Mouse (Mus musculus): ENCODE results near the gene Eif2ak3. TPM values are rescaled to one million over a fixed set of nuclear protein-coding genes. Genes with fewer than 3 reads are reported as not detected.

Gene Eif2ak3
- polyA plus RNA-seq, 1 experiment: 12.8 TPM

- peak overlapping the region; percentile 69 for H3K4me3 ChIP-seq (ENCODE audit: low read depth, low read length)
- TF ChIP-seq EP300 (IDR thresholded peaks at IDR 0.05; ENCODE audit: insufficient read depth, low read depth, low read length): no peak
- TF ChIP-seq POLR2A (IDR thresholded peaks at IDR 0.05; ENCODE audit: insufficient read depth, low read length): peak; percentile 56
- no peaks in the 10 kb centered on the region for H3K27me3 ChIP-seq (ENCODE audit: control insufficient read depth, insufficient read depth, low read length, poor library complexity, severe bottlenecking)
- no peaks in the 10 kb centered on the region for H3K9me3 ChIP-seq (replicated peaks; ENCODE audit: control insufficient read depth, insufficient read depth, low read length, poor library complexity, severe bottlenecking)
- H3K36me3 ChIP-seq (ENCODE audit: control insufficient read depth, insufficient read depth, low read length, poor library complexity, severe bottlenecking): no peaks in the 10 kb centered on the region
- H3K9ac ChIP-seq (ENCODE audit: low read depth, poor library complexity, severe bottlenecking): peak overlapping the region; percentile 63
- H3K27ac ChIP-seq (ENCODE audit: insufficient read depth, low read length): peak overlapping the region; percentile 59
- no peaks in the 10 kb centered on the region for H3K4me1 ChIP-seq (ENCODE audit: control insufficient read depth, insufficient read depth, low read length)
Observed at GRCm38 (mm10) chr6:70824085-70824986, 20.0 kb upstream of the Eif2ak3 start.

DNA sequence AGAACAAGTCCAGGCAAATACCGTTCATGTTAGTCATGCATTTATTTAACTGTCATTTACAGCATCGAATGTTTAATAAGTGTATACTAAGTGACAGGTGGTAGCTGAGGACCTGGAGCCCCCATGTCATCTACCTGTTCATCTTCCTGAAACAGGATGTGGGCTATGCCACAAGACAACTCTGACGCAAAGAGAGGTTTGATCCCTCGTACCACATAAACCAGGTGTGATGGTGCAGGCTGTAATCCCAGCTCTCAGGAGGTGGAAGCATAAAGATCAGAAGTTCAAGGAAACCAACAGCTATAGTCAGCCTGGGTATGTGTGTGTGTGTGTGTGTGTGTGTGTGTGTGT lies 19.4 kb upstream of the Eif2ak3 start:
- Histone ChIP-seq H3K27me3 (ENCODE audit: control insufficient read depth, insufficient read depth, low read length, poor library complexity, severe bottlenecking) (no peaks in the 10 kb centered on the region), H3K36me3 (ENCODE audit: control insufficient read depth, insufficient read depth, low read length, poor library complexity, severe bottlenecking) (no peaks in the 10 kb centered on the region), H3K4me3 (ENCODE audit: low read depth, low read length) (peak overlapping the region; percentile 69), H3K27ac (ENCODE audit: insufficient read depth, low read length) (peak overlapping the region; percentile 24; the same call in 1 of the 2 replicates), H3K9me3 (replicated peaks; ENCODE audit: control insufficient read depth, insufficient read depth, low read length, poor library complexity, severe bottlenecking) (no peaks in the 10 kb centered on the region), H3K9ac (ENCODE audit: low read depth, poor library complexity, severe bottlenecking) (peak overlapping the region; percentile 63), H3K4me1 (ENCODE audit: control insufficient read depth, insufficient read depth, low read length) (no peaks in the 10 kb centered on the region)
- TF ChIP-seq EP300 (IDR thresholded peaks at IDR 0.05; ENCODE audit: insufficient read depth, low read depth, low read length) (no peak), CTCF (IDR thresholded peaks at IDR 0.05; ENCODE audit: low read depth, low read length) (no peak), POLR2A (IDR thresholded peaks at IDR 0.05; ENCODE audit: insufficient read depth, low read length) (no peak)

DNA sequence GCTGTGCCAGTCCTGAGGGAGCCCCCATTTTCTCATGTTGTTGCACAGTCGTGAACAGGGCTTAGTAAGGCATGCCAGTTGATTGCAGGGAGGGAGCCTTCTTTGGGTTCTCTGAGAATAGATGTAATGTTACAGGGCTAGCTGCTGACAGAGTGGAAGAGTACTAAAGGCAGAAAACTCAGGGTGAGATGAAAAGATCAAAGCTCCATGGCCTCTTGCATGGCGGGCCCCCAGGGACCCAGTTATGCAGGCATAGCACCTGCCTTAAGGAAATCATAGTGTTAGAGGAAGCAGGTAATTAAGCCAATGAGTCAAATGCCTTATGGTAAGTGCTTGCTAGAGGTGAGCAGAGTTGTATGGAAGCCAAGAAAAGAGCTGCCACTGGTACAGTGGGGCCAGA lies 14.9 kb upstream of the Eif2ak3 start:
- Histone ChIP-seq H3K4me1 (ENCODE audit: control insufficient read depth, insufficient read depth, low read length) (no peaks in the 10 kb centered on the region), H3K27ac (ENCODE audit: insufficient read depth, low read length) (no peak overlapping the region), H3K36me3 (ENCODE audit: control insufficient read depth, insufficient read depth, low read length, poor library complexity, severe bottlenecking) (no peaks in the 10 kb centered on the region), H3K4me3 (ENCODE audit: low read depth, low read length) (no peak overlapping the region), H3K9me3 (replicated peaks; ENCODE audit: control insufficient read depth, insufficient read depth, low read length, poor library complexity, severe bottlenecking) (no peaks in the 10 kb centered on the region), H3K9ac (ENCODE audit: low read depth, poor library complexity, severe bottlenecking) (no peak overlapping the region), H3K27me3 (ENCODE audit: control insufficient read depth, insufficient read depth, low read length, poor library complexity, severe bottlenecking) (no peaks in the 10 kb centered on the region)
- TF ChIP-seq POLR2A (IDR thresholded peaks at IDR 0.05; ENCODE audit: insufficient read depth, low read length) (no peak), EP300 (IDR thresholded peaks at IDR 0.05; ENCODE audit: insufficient read depth, low read depth, low read length) (no peak), CTCF (IDR thresholded peaks at IDR 0.05; ENCODE audit: low read depth, low read length) (no peak)

- no peak for TF ChIP-seq POLR2A (IDR thresholded peaks at IDR 0.05; ENCODE audit: insufficient read depth, low read length)
- TF ChIP-seq CTCF (IDR thresholded peaks at IDR 0.05; ENCODE audit: low read depth, low read length): no peak
- TF ChIP-seq EP300 (IDR thresholded peaks at IDR 0.05; ENCODE audit: insufficient read depth, low read depth, low read length): no peak
- no peak overlapping the region for H3K4me3 ChIP-seq (ENCODE audit: low read depth, low read length)
- no peaks in the 10 kb centered on the region for H3K36me3 ChIP-seq (ENCODE audit: control insufficient read depth, insufficient read depth, low read length, poor library complexity, severe bottlenecking)
- H3K9ac ChIP-seq (ENCODE audit: low read depth, poor library complexity, severe bottlenecking): no peak overlapping the region
- no peaks in the 10 kb centered on the region for H3K9me3 ChIP-seq (replicated peaks; ENCODE audit: control insufficient read depth, insufficient read depth, low read length, poor library complexity, severe bottlenecking)
- H3K27me3 ChIP-seq (ENCODE audit: control insufficient read depth, insufficient read depth, low read length, poor library complexity, severe bottlenecking): no peaks in the 10 kb centered on the region
- H3K4me1 ChIP-seq (ENCODE audit: control insufficient read depth, insufficient read depth, low read length): no peaks in the 10 kb centered on the region
- no peak overlapping the region for H3K27ac ChIP-seq (ENCODE audit: insufficient read depth, low read length)
Observed at GRCm38 (mm10) chr6:70830552-70830951, 13.8 kb upstream of the Eif2ak3 start.

DNA sequence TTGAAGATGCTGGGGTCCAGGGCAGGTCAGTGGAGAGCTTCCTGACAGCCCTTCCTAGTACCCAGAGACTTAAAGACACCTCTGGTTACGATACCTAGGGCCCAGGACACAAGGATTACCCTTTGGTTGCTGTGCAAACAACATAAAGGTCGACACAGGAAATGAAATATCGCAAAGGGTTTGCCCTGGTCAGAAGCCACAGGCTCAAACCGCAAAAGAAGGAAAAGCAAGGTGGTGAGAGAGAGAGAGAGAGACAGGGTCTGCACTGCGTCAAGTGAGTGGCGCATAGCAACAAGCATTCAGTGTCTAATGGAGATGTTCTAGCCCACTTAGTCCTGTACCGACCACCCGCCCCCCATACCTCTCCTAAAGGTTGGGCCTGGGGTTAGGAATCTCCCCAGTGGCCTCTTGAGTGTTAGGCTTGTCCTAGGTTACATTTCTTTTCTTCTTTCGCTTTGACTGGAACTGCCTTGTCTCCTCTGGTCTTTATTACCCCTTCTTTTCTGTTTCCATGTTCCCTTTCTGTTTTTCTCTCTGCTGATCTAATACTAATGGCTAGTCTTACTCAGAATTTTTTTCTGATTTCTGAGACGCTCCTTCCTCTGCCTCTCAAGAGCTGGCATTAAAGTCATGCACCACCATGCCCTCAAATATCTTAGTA lies 13.0 kb upstream of the Eif2ak3 start:
- Histone ChIP-seq H3K27ac (ENCODE audit: insufficient read depth, low read length) (no peak overlapping the region), H3K4me1 (ENCODE audit: control insufficient read depth, insufficient read depth, low read length) (no peaks in the 10 kb centered on the region), H3K9me3 (replicated peaks; ENCODE audit: control insufficient read depth, insufficient read depth, low read length, poor library complexity, severe bottlenecking) (no peaks in the 10 kb centered on the region), H3K36me3 (ENCODE audit: control insufficient read depth, insufficient read depth, low read length, poor library complexity, severe bottlenecking) (no peaks in the 10 kb centered on the region), H3K27me3 (ENCODE audit: control insufficient read depth, insufficient read depth, low read length, poor library complexity, severe bottlenecking) (no peaks in the 10 kb centered on the region), H3K9ac (ENCODE audit: low read depth, poor library complexity, severe bottlenecking) (no peak overlapping the region), H3K4me3 (ENCODE audit: low read depth, low read length) (no peak overlapping the region)
- TF ChIP-seq CTCF (IDR thresholded peaks at IDR 0.05; ENCODE audit: low read depth, low read length) (no peak), POLR2A (IDR thresholded peaks at IDR 0.05; ENCODE audit: insufficient read depth, low read length) (no peak), EP300 (IDR thresholded peaks at IDR 0.05; ENCODE audit: insufficient read depth, low read depth, low read length) (no peak)

- no peak overlapping the region for H3K27ac ChIP-seq (ENCODE audit: insufficient read depth, low read length)
- H3K36me3 ChIP-seq (ENCODE audit: control insufficient read depth, insufficient read depth, low read length, poor library complexity, severe bottlenecking): no peaks in the 10 kb centered on the region
- no peaks in the 10 kb centered on the region for H3K9me3 ChIP-seq (replicated peaks; ENCODE audit: control insufficient read depth, insufficient read depth, low read length, poor library complexity, severe bottlenecking)
- H3K9ac ChIP-seq (ENCODE audit: low read depth, poor library complexity, severe bottlenecking): no peak overlapping the region
- H3K4me3 ChIP-seq (ENCODE audit: low read depth, low read length): no peak overlapping the region
- no peaks in the 10 kb centered on the region for H3K27me3 ChIP-seq (ENCODE audit: control insufficient read depth, insufficient read depth, low read length, poor library complexity, severe bottlenecking)
- TF ChIP-seq CTCF (IDR thresholded peaks at IDR 0.05; ENCODE audit: low read depth, low read length) (no peak), POLR2A (IDR thresholded peaks at IDR 0.05; ENCODE audit: insufficient read depth, low read length) (no peak), EP300 (IDR thresholded peaks at IDR 0.05; ENCODE audit: insufficient read depth, low read depth, low read length) (no peak)
- peaks cover 1% of the 10 kb centered on the region for H3K4me1 ChIP-seq (ENCODE audit: control insufficient read depth, insufficient read depth, low read length)
Observed at GRCm38 (mm10) chr6:70837297-70837696, 7.0 kb upstream of the Eif2ak3 start.
